Mouse (Mus musculus) gastrocnemius, postnatal 4 days (tissue): ENCODE data around the gene Ctse. TPM values are rescaled to one million over a fixed set of nuclear protein-coding genes. Genes with fewer than 3 reads are reported as not detected.

Experiments
- DNase-seq, 2 experiments: peaks; one replicate each; pipeline ENCODE4 v3.0.0; 2021 to 2022; ENCODE audit warnings: low spot score in 2 of 2, mixed read lengths in 2 of 2
- total RNA-seq, 2 experiments: library from RNA; stranded (reverse); gene quantifications; 2 replicates each; pipeline ENCODE4 v1.2.3; 2021

The Ctse gene
- total RNA-seq, 2 experiments from 2014 or later, result 1.4 to 2.1 TPM

- DNase-seq, result no peak
Observed at GRCm38 (mm10) chr1:131696325-131696724, 58.2 kb downstream of the Ctse start.

GRCm38 (mm10) chr1:131698770-131699169, 60.7 kb downstream of the Ctse start:
- no peak for DNase-seq

- DNase-seq, result no peak
Observed at GRCm38 (mm10) chr1:131699642-131700041, 61.5 kb downstream of the Ctse start.

GRCm38 (mm10) chr1:131700447-131700846, 62.3 kb downstream of the Ctse start:
- no peak for DNase-seq

GRCm38 (mm10) chr1:131701391-131701790, 63.3 kb downstream of the Ctse start:
- no peak for DNase-seq

GRCm38 (mm10) chr1:131702094-131702766, 64.1 kb downstream of the Ctse start:
- DNase-seq, result no peak

GRCm38 (mm10) chr1:131703482-131703881, 65.4 kb downstream of the Ctse start:
- no peak for DNase-seq

- DNase-seq, result peak in 1 of 2 experiments; percentile 50
Observed at GRCm38 (mm10) chr1:131708338-131708737, 70.2 kb downstream of the Ctse start.

GRCm38 (mm10) chr1:131711518-131711917, 73.4 kb downstream of the Ctse start:
- DNase-seq, result peak in 1 of 2 experiments; percentile 7

GRCm38 (mm10) chr1:131712386-131712785, 74.3 kb downstream of the Ctse start:
- DNase-seq, result peak; percentile 74 to 85

- peak in 1 of 2 experiments; percentile 12 for DNase-seq
Observed at GRCm38 (mm10) chr1:131714388-131715337, 76.6 kb downstream of the Ctse start.

GRCm38 (mm10) chr1:131718952-131719694, 81.0 kb downstream of the Ctse start:
- DNase-seq, result no peak

GRCm38 (mm10) chr1:131721989-131722388, 83.9 kb downstream of the Ctse start:
- peak; percentile 37 to 59 for DNase-seq

- no peak for DNase-seq
Observed at GRCm38 (mm10) chr1:131723549-131723948, 85.4 kb downstream of the Ctse start.

Other genes starting within 250 kb of the Ctse start
- 10 to 100 TPM; 66.3 to 67.7 TPM for gene Srgap2, start 111.0 kb upstream of the Ctse start, total RNA-seq
- 1 to 10 TPM; 1.7 to 2.0 TPM for gene Fam72a, start 110.4 kb upstream of the Ctse start, total RNA-seq
- gene Avpr1b, start 39.1 kb upstream of the Ctse start, total RNA-seq, result not detected
- gene Rab7b, start 50.4 kb downstream of the Ctse start, total RNA-seq, result 10 to 100 TPM; 13.2 to 13.3 TPM
- gene Slc26a9, start 105.7 kb downstream of the Ctse start, total RNA-seq, result under 1 TPM in 1 of 2 experiments, not detected in 1; 0.39 TPM
- gene Pm20d1, start 159.1 kb downstream of the Ctse start, total RNA-seq, result 1 to 10 TPM; 1.1 TPM
- 10 to 100 TPM; 78.7 to 86.6 TPM for gene Slc41a1, start 189.2 kb downstream of the Ctse start, total RNA-seq
- gene Rab29, start 228.9 kb downstream of the Ctse start, total RNA-seq, result 10 to 100 TPM; 12.5 to 12.7 TPM